9 mouse cellular contexts compared by ENCODE assay signal in genomic region chr6:84093473-84093872, GRCm38 (mm10).
A peak's percentile ranks its signal among the peaks of the same experiment; 100 is the strongest.
DNase-seq lines count a peak whose midpoint lies in the region; ATAC-seq and TF ChIP-seq lines count a peak whose summit lies in the region.
"Had no signal": no experiment of that assay in that cellular context is flagged by ENCODE, and none has a peak within 500 bp of the region (broad histone marks: within the 10 kb centered on the region; RNA-seq: fewer than 3 reads in every experiment).

No protein-coding gene starts in this region.

- H3K4me2 ChIP-seq in forebrain, embryonic 13.5 days = no peak overlapping the region
- no peak overlapping the region for H3K4me2 ChIP-seq in midbrain, postnatal 0 days (ENCODE audit: low read depth, low read length, poor library complexity, severe bottlenecking)
- H3K4me2 ChIP-seq: neural tube, embryonic 12.5 days had no signal

- H3K36me3 ChIP-seq in forebrain, embryonic 13.5 days (ENCODE audit: poor library complexity, severe bottlenecking) = no peaks in the 10 kb centered on the region
- no peaks in the 10 kb centered on the region for H3K36me3 ChIP-seq in midbrain, postnatal 0 days (ENCODE audit: insufficient read depth, low read length)
- H3K36me3 ChIP-seq: neural tube, embryonic 12.5 days had no signal

- peak; percentile 75 for TF ChIP-seq CTCF in lung, adult 2 months (IDR thresholded peaks at IDR 0.05; ENCODE audit: insufficient read depth, low read length)
- peak; percentile 83 for TF ChIP-seq CTCF in layer of hippocampus, adult 2 months (conservative IDR thresholded peaks at IDR 0.05)
- TF ChIP-seq CTCF in midbrain, postnatal 0 days (IDR thresholded peaks at IDR 0.05) = peak; percentile 91

- no peaks in the 10 kb centered on the region for H3K9me3 ChIP-seq in forebrain, embryonic 13.5 days (replicated peaks)
- H3K9me3 ChIP-seq in midbrain, postnatal 0 days (ENCODE audit: low read length) = no peaks in the 10 kb centered on the region
- H3K9me3 ChIP-seq: neural tube, embryonic 12.5 days had no signal

- peak; percentile 66; the same call in 1 of the 2 replicates for ATAC-seq in forebrain, embryonic 13.5 days
- ATAC-seq in midbrain, postnatal 0 days (ENCODE audit: low FRiP score) = peak; percentile 60; the same call in 1 of the 2 replicates

- H3K27ac ChIP-seq in forebrain, embryonic 13.5 days = no peak overlapping the region
- H3K27ac ChIP-seq in layer of hippocampus, adult 2 months = no peak overlapping the region
- no peak overlapping the region for H3K27ac ChIP-seq in midbrain, postnatal 0 days (ENCODE audit: low read depth, low read length)
- H3K27ac ChIP-seq: neural tube, embryonic 12.5 days had no signal

- WGBS in lung, adult 2 months = 31% methylated on average over 4 of the region's 4 CpGs
- WGBS in forebrain, embryonic 13.5 days = 27% methylated on average over 4 of the region's 4 CpGs
- WGBS in midbrain, postnatal 0 days = 24% methylated on average over 4 of the region's 4 CpGs

- no peak overlapping the region for H3K9ac ChIP-seq in forebrain, embryonic 13.5 days
- H3K9ac ChIP-seq in midbrain, postnatal 0 days (replicated peaks; ENCODE audit: low read length, poor library complexity, severe bottlenecking) = no peak overlapping the region
- H3K9ac ChIP-seq: neural tube, embryonic 12.5 days had no signal

- TF ChIP-seq POLR2A in lung, adult 2 months (IDR thresholded peaks at IDR 0.05; ENCODE audit: borderline replicate concordance, extremely low read depth, low read depth, low read length) = no peak

- no peak overlapping the region for H3K4me3 ChIP-seq in lung, adult 2 months (replicated peaks; ENCODE audit: extremely low read depth, low read depth, low read length)
- H3K4me3 ChIP-seq in forebrain, embryonic 13.5 days = no peak overlapping the region
- H3K4me3 ChIP-seq in layer of hippocampus, adult 2 months = no peak overlapping the region
- no peak overlapping the region for H3K4me3 ChIP-seq in midbrain, postnatal 0 days (ENCODE audit: low read depth, low read length)
- H3K4me3 ChIP-seq: neural tube, embryonic 12.5 days had no signal

- no peak for DNase-seq in lung, adult 2 months
- DNase-seq in lung, adult 18-20 months = no peak
- DNase-seq in cerebellum, adult 11-12 months = peak; percentile 15
- peak; percentile 38 to 40 for DNase-seq in layer of hippocampus, adult 2 months (ENCODE audit: low spot score in 2 of 2)
- peak; percentile 85 for DNase-seq in midbrain, postnatal 0 days (ENCODE audit: low spot score)
- peak; percentile 31 for DNase-seq in yolk sac, embryonic 10.5 days (ENCODE audit: low spot score)
- no peak for DNase-seq in adrenal gland, adult 2 months

- H3K4me1 ChIP-seq in lung, adult 2 months (ENCODE audit: control insufficient read depth, insufficient read depth, low read length) = no peaks in the 10 kb centered on the region
- H3K4me1 ChIP-seq in forebrain, embryonic 13.5 days = no peaks in the 10 kb centered on the region
- no peaks in the 10 kb centered on the region for H3K4me1 ChIP-seq in midbrain, postnatal 0 days (ENCODE audit: insufficient read depth, low read length)

- H3K27me3 ChIP-seq in forebrain, embryonic 13.5 days = peaks cover 2% of the 10 kb centered on the region; the same call in 1 of the 2 replicates
- no peaks in the 10 kb centered on the region for H3K27me3 ChIP-seq in midbrain, postnatal 0 days (ENCODE audit: insufficient read depth, low read length)

Comparison
In these comparisons a context has a peak if more than half of its experiments do, and no peak if none do; other contexts are left out.
1. DNase-seq: peak in cerebellum, adult 11-12 months (single experiment), layer of hippocampus, adult 2 months (2 of 2), midbrain, postnatal 0 days (single experiment) and yolk sac, embryonic 10.5 days (single experiment); none in lung, adult 2 months (single experiment), lung, adult 18-20 months (0 of 2) and adrenal gland, adult 2 months (single experiment).
2. Peak in every context shown above with its lines, with median percentiles within 50 percentile points of each other: CTCF ChIP-seq.